Mouse (Mus musculus): ENCODE data around the gene Bcas1.
A peak's percentile ranks its signal among the peaks of the same experiment; 100 is the strongest.

Bcas1 gene

DNA sequence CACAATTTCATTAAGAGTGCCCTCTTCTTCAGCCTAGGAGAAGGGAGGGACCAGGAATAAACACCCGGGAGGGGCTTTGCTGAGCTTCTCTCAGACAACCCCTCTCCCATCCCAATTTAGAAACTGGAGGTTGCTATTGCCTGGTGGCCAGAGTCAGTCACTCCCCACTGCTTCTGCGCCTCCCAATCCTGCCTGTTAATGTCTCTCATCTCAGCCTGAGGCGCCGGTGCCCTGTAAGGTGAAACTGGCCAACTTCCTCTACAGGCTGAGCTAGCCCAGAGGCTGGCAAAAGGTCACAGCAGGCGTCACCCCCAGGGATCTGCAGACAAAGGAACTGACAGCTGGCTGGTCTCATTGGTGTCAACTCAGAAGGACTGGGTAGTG, 82.2 kb downstream of the Bcas1 start:
- DNase-seq = peak; percentile 40

DNA sequence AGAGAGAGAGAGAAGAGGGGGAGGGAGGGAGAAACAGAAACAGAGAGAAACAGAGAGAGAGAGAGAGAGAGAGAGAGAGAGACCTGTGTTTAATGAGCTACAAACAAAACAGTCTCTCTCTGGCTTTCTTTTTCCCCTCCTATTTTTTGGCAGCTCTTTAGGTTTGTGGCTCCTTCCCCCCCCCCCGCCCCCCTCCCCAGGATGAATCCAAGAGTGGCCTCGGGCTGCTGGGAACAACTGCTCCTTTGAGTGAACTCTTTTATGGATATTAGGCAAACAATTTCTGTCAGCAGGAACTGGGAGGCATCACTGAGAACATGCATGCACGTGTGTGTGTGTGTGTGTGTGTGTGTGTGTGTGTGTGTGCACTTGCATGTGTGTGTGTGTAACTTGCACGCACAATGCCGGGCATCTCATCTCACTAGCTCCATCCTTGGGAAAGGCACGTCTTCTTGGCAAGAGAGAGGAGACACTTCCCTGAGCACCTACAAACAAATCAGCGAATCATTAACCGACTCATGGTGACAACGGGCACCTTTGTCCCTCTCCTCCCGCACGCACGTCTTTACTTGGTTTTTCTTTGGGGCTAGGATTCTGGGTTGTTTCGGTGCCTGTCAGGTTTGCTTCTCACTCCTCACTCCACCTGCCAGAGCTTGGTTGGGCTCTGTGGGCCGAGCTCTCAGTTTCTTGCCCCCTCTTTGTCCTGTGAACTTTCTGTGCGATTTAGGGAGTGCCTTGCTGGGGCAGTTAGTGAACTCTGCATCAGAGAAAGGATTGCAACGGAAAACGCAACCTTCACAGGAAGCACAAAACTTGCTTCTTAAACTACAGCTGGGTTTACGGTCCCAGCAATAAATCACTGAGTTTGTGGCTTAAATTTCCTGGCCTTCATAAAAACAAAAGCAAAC, 82.9 kb downstream of the Bcas1 start:
- DNase-seq = peak; percentile 45

DNA sequence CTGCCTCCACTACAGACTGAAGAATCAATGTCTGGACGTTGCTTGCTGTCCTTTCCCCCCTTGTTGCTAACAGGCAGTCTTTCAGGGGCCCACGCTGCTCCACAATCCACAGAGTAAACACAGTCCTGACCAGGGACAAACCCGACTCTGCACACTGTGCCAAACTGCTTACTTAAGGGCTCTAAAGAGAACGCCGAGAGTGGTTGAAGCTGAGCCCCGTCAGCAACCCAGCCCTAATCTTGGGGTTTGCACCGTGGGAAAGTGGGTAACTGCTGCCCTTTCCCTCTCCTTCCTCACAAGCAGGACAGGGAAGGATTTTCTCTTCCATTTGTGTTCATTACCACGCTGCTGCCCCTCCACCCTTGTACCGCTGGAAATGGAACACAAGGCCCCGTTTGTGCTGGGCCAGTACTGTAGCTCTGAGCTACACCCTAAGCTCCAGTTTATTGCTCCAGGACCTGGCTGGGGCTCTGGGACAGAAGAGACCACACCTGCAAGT, 83.8 kb downstream of the Bcas1 start:
- peak; percentile 40 for DNase-seq

DNA sequence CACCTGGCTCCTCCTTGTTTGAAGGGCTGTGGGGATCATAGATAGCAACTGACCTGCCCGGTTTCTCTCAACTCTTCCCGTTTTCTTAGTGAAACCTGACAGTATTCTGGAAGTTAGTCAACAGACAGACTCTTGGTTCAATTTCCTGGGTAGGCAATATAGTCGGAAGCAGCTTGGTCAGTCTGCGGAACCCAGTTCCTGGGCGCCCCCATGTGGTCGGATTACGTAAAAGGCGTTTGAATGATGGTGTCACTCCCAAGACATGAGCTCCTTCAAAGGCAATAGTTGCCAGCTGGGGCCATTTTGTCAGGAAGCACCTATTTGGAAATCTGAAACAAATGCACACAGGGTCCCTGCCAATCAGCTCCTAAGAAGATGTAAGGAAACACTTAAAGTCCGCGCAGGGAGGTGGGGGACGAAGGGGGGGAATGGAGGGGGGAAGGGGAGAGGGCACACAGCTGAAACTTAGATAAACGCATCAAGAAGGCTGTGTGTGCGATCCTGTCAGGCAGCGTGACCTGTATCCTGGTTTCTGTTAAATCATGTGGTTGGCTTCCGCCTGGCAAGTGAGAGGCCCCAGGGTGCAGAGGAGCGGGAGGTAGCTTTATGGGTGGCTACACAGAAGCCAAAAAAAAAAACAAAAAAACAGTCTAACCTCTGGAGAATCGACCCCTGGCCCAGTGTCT, 84.4 kb downstream of the Bcas1 start:
- DNase-seq = peak; percentile 90

DNA sequence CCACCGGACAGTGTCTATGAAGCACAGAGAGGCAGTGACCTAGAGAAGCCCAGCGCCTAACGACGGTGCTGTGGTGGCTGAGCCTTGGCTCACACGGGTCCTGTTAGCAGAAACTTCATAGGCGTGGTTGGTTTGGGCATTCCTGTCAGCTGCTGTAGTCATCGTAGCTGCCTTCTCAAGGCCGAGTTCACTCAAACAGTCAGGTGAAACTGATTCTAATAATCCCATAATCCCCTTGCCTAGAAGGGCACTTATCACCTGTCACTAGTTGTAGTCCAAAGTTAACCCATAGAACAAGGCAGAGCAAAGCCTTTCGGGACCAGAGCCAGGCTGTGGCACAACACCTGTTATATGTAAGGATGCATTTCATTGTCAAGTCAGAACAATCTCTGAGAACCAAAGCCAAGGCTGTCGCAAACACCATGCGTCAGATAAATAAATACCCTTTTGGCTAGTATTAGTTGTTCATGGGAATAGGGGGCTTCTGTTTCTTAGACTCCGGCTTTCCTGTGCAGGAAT, 85.3 kb downstream of the Bcas1 start:
- no peak for DNase-seq

DNA sequence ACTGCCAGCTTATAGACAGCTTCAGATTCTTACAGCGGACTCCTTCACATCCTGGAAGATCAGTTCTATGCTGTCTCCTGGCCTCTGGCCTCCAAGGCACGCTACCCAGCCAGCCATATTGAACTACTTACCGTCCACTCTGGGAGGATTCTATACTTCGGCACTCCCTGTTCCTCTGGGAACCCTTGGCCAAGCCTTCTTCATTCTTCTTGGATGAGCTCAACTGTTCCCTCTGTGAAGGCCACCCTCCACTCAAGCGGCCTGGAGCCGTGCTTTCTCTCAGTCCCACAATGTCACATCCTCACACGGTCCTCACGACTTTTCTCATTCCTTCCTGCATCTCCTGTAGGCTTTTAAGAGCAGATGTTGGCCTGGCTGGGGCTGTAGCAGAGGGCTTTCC, 86.5 kb downstream of the Bcas1 start:
- no peak for DNase-seq

DNA sequence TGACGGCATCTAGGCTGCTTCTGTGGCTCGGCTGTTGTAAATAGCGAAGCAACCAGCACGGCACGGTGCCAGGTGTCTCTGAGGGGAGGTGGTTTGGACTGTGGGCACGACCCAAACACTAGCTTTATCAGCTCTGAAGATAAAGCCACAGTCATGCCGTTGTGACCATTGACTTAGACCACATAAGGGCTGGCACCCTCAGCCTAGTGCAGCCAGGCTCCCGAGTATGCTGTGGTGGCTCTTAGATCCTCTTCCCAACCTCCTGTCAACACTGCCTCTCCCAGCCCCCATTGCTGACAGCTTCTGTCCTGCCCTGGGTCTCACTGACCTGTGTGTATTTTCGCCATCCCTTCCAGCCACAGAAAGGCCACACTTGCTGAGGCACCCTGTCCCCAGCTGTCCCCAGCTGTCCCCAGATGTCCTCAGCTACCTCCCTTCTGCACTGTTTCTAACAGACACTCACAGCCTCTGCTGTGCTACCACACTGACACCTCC, 91.3 kb downstream of the Bcas1 start:
- DNase-seq = peak; percentile 41

DNA sequence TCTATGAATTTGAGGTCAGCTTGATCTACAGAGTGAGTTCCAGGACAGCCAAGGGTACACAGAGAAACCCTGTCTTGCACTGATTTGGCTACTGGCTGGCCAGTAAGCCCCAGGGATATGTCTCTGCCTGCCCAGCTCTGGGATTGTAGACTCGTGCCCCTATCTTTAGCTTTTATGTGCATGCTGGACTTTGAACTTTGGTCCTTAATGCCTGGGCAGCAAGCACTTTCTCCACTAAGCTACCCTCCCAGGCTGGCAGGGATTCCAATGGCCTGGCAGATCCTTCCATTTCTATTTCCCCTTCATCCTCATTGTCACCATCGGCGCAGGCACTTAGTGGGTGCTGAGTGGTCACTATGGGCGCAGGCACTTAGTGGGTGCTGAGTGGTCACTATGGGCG, 92.5 kb downstream of the Bcas1 start:
- no peak for DNase-seq

DNA sequence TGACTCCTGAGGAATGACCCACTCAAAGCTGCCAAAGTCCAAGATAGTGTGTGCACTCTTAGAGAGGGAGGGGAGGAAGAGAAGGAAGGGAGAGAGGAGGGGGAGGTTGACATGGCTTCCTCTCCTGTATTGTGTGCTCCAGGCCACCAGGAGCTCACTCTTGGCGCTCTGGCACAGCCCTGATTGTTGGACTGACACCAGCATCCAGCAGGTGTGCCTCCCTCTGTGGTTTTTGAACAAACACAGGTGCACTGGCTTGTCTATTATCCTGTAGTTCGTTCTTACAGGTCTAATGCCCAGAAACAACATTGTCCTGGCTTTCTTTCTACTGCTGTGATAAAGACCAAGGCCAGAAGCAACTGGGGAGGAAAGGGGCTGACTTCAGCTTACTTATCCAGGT, 95.8 kb downstream of the Bcas1 start:
- DNase-seq = no peak

DNA sequence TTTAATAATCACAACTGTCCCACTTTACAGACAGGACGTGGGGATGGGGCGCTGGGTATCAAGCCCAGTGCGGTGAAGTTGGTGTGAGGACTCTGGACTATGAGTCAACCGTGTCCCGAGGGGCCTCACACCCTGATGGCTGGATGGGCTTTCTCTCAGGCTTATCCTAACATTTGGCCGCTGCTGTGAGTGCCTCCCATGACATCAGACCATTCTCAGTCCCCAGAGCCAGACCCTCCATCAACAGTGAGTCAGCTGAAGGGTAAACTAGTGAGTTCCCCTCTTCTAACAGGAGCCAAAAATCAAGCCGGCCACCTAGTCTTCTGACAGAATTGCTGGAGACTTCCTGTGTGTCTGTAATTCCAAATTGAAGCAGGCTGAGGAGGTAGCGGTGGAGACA, 97.2 kb downstream of the Bcas1 start:
- no peak for DNase-seq

DNA sequence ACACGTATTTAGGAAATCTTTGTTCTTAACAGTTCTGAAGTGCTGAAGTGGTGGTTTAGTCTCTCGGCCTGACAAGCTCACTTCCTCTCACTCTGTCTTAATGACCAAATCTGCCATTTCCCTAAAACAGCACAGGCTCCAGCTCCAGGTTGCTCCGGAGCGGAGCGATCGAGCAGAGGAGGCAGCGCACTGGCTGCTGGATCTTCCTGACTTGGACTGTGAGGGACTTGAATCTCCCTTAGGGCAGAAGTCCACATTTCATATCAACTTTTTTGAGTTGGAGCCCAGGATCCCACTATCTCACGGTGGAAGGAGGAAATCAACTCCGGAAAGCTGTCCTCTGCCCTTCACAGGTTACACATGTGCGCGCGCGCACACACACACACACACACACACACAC, 97.7 kb downstream of the Bcas1 start:
- no peak for DNase-seq

DNA sequence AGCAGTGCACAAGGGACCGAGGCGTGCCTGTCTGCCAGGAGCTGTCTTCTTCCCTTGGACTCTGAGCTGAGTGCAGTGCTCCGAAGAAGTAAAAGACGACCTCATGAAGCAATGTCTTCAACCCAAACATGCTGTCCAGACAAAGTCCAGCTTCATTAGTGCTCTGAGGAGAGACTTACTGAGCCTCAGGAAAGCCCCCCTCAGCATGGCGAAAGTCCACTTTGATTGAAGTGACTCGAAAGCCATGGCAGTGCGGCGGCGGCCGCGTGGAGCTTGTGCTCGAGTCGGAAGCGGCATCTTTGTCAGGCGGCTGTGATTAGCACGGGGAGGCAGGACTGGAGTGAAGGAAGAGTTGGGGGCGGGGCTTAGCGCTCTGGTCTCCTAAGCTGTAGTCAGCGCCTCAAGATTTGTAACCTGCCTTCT, 103.7 kb downstream of the Bcas1 start:
- DNase-seq = peak; percentile 50

DNA sequence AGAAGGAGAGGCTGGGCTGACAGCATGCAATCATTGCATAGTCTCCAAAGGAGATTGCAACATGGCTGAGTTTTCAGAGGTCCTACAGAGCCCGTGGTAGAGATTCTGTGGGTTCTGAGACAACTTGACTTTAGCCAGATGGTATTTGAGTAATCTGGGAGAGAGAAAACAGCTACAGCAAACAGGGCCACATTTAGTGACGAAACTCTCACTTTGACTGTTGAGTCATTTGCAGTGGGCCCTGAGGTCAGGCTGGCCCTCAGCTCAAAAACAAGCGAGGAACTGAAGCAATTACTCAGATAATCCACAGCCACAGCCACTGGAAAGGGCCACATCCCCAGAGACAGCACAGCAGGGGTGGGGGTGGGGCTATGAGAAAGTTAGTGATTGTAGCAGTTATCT, 105.6 kb downstream of the Bcas1 start:
- DNase-seq = no peak

DNA sequence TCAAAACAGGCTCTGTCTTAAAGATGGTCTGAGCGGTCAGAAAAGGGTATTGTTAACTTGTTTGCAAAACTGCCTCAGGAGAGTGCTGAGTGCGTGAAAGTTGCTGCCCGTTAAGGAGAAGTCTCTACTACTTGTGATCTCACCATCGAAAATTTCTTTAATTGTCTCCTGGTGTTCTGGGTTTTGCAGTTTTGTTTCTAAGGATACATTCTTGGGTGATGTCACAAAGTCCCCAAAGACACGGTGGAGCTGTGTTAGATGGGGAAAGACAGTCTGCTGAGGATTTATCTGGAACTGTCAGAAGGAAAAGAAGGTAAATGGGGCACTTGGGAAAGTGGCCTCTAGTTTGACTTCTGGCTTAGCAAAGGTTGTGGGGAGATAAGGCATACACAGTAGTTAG, 106.1 kb downstream of the Bcas1 start:
- no peak for DNase-seq

DNA sequence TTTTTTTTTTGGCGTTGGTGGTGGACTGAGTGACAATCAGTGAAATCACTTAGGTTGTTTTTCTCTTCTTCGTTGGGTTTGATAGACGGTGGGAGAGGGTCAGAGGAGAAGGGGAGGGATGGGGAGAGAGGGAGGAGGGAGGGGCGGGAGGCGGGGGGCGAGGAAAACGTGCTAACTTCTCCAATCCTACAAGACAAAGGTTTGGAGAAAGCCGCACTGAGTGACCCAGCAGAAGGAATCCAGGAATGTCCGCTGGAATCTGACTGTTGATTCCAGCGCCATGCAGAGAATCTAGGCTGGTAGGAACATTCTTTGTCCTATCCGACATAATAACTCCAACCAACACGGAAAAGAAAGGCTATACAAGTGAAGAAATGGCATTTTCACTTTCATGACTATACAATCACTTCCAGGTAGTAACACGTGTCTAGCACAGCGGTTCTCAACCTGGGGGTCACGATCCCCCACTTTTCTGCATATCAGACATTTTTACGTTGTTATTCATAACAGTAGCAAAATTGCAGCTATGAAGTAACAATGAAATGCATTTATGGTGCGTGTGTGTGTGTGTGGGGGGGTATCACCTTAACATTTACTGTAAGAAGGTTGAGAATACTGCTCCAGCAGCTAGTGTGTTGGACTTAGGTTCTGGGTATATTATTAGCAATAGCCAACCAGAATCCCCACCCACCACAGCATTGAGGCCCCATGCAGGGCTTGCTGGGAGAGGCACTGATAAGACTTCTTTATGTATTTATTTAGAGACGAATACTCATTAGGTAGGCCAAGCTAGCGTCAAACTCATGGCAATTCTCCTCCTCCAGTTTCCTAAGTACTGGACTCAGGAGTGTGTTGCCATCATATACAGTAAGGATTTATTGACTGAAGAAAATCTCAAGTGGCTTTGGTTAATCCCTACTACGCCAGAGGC, 107.8 kb downstream of the Bcas1 start:
- DNase-seq = no peak

DNA sequence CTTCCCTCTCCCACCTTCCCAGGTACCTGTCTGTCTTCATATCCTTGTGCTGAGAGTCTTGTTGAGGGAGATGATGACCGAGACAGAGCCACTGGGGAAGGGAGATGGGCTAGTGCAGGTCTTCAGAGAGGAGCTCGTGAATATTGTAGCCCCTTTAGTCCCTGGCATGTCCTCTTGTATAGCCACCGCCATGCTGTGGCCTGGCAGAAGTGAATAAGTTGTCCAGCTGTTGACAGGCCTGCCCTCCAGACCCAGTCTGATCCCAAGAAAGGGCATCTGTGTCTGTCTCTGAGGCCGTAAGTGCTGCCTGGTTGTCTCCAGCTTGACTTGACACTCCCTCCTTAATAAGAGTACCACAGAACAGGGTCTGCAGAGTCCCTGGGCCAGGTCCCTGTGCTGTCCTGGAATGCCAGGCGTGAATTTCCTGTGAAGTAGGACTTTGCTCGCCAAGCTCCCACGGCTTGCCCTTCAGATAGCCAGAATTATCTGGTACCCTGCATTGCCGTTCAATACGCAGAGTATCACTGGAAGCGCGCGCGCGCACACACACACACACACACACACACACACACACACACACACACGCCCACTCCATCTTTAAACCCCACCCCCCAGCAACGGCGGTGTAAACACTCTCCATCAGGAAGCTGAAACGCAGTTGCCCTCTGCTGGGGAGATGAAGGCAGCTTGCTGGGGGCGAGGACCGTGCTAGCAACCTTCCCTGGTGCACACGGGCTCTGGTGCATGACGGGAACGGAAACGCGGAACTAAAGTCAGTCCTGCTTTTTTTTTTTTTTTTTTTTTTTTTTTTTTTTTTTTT, 108.7 kb downstream of the Bcas1 start:
- peak; percentile 96 for DNase-seq

DNA sequence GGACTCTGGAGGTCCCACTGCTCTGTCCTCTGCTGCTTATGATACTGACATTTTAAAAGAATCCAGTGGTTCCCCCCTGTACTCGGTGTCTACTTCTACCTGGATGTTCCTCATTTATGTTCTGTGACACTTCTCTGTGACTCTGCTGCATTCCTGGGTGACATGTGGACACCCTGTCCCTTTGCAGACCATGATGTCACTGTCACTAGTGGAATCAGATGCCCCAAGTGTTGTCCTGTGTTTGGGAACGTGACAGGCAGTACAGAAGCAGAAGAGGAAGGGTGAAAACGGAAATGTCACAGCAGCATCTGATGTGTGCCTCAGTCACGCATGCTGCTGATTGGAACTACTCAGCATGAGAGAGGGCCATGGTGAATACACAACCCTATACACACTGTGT, 110.9 kb downstream of the Bcas1 start:
- DNase-seq = no peak

DNA sequence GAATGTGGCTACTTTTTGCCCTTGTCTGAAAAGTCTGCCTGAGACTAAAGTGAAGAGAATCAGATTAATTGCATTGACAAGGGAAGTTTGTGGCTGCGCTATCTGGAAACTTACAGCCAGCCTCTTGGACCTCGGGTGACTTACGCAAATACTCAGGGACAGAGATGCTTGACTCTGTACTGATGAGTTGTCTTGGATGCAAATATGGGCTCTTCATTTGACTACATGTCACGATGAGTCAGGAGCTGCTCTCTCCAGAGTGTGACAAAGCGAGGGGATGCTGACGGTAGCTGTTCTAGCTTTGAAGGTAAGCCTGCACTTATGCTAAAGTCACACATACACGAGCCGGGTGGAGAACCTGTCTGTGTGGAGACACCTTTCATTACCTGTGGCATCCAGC, 111.3 kb downstream of the Bcas1 start:
- DNase-seq = no peak

DNA sequence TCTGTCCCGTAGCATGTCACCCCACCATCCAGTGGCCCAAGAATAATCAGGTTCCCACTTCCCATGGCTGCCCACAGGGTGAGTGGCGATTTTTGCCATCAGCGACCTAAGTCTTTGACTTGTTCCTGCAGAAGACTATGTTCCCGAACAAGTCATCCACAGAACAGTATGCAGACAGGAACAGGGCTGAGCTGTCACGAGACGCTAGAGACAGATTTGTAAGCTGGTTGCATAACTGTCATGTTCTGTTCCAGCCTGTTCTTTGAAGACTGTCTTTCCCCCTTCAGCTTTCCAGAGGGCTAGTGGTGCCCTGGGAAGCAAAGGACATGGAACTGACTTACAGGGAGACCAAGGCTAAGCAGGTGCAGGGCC, 116.7 kb downstream of the Bcas1 start:
- DNase-seq = no peak

DNA sequence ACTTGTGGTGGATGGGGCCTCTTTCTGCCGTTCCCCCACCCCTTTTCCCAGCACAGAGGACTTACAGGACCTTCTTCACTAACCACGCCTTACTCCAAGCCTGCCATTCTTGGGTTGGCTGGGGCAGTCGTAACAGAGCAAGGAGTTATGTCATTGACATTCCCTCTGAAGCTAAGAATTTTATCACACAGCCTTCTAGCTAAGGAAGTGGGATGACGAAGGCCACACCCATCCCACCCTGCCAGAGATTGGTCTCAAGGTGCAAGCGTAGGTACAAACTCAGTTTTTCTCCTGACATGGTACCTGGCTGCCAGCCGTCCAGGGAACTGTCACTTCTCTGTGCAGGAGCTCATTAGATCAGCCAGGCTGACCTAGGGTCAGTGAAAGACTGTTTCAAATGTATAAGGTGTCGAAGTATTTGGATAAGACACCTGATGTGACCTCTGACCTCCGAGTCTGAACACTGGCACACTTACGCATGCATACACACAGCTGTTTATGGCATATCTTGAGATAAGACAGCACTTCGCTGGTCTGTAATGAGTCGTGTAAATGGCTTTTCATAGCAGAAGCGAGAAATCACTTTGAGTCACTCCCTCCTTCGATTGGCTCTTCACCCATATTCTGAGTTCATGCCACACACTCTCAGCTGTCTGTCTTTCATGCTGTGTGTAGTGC, 117.2 kb downstream of the Bcas1 start:
- DNase-seq = no peak

DNA sequence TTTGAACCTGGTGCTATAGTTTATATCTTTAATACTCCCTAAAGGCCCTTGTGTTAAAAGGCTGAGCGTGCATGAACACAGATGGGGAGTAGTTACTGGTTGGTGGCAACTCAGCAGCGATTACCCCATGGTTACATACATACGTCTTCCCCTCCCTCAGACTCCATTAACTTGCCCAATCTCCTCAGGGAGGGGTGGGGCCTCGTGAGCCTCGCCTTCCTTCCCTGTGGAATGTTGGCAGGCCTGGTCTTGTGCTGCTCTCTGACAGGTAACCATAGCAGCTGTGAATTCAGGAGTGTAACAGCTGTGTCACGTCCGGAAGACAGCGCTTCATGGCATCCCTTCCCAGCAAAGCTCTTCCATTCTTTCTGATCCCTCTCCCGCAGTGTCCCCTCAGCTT, 118.7 kb downstream of the Bcas1 start:
- DNase-seq = no peak
